Mouse (Mus musculus): Measurements from ENCODE around the gene Osbpl6. TPM values are rescaled to one million over a fixed set of nuclear protein-coding genes. Genes with fewer than 3 reads are reported as not detected.
A peak's percentile ranks its signal among the peaks of the same experiment; 100 is the strongest.

The Osbpl6 gene
- polyA plus RNA-seq, 1 experiment from 2014 or later = 17.6 TPM

GRCm38 (mm10) chr2:76437372-76437771, 31.1 kb downstream of the Osbpl6 start:
- DNase-seq = no peak
- ATAC-seq (ENCODE audit: insufficient read depth) = no peak
- Histone ChIP-seq H3K4me2 (no peak overlapping the region), H3K27ac (ENCODE audit: low read depth) (no peak overlapping the region), H3K4me3 (ENCODE audit: low read depth, low read length) (no peak overlapping the region), H3K4me1 (ENCODE audit: insufficient read depth) (no peaks in the 10 kb centered on the region), H3K9me3 (ENCODE audit: low read depth, low read length) (no peaks in the 10 kb centered on the region), H3K27me3 (ENCODE audit: insufficient read depth, low read length) (no peaks in the 10 kb centered on the region), H3K36me3 (ENCODE audit: insufficient read depth) (no peaks in the 10 kb centered on the region), H3K9ac (no peak overlapping the region)
- TF ChIP-seq CTCF (IDR thresholded peaks at IDR 0.05; ENCODE audit: low read depth) = no peak
- WGBS = 56% methylated on average over 2 of the region's 2 CpGs

DNA sequence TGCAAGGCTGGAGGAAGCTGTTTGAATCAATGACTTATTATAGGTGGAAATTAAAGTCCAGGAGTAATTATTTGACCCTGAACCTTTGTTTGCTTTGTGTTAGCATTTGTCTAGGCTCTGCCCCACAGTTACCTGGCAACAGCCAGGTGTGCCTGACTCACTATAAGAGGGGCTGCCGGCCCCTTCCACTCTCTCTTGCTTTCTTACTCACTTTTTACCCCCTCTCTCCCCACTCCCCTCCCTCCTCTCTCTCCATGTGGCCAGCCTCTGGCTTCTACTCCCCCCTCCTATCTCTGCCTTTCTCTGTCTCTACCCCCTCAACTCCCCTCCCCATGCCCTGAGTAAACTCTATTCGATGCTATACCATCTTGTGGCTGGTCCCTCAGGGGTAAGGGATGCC, 33.2 kb downstream of the Osbpl6 start:
- H3K9ac ChIP-seq = no peak overlapping the region
- no peak for TF ChIP-seq CTCF (IDR thresholded peaks at IDR 0.05; ENCODE audit: low read depth)
- WGBS = 33% methylated on average over 2 of the region's 2 CpGs
- ATAC-seq (ENCODE audit: insufficient read depth) = no peak
- no peak overlapping the region for H3K27ac ChIP-seq (ENCODE audit: low read depth)
- H3K27me3 ChIP-seq (ENCODE audit: insufficient read depth, low read length) = no peaks in the 10 kb centered on the region
- DNase-seq = no peak
- H3K9me3 ChIP-seq (ENCODE audit: low read depth, low read length) = no peaks in the 10 kb centered on the region
- no peaks in the 10 kb centered on the region for H3K36me3 ChIP-seq (ENCODE audit: insufficient read depth)
- H3K4me3 ChIP-seq (ENCODE audit: low read depth, low read length) = no peak overlapping the region
- no peak overlapping the region for H3K4me2 ChIP-seq
- H3K4me1 ChIP-seq (ENCODE audit: insufficient read depth) = no peaks in the 10 kb centered on the region

- Histone ChIP-seq H3K4me2 (no peak overlapping the region), H3K4me3 (ENCODE audit: low read depth, low read length) (no peak overlapping the region), H3K27ac (ENCODE audit: low read depth) (no peak overlapping the region), H3K36me3 (ENCODE audit: insufficient read depth) (no peaks in the 10 kb centered on the region), H3K4me1 (ENCODE audit: insufficient read depth) (no peaks in the 10 kb centered on the region), H3K9ac (no peak overlapping the region), H3K9me3 (ENCODE audit: low read depth, low read length) (no peaks in the 10 kb centered on the region), H3K27me3 (ENCODE audit: insufficient read depth, low read length) (no peaks in the 10 kb centered on the region)
- no peak for ATAC-seq (ENCODE audit: insufficient read depth)
- DNase-seq = peak; percentile 61
- whole genome bisulfite sequencing = 10% methylated on average over 3 of the region's 3 CpGs
- TF ChIP-seq CTCF (IDR thresholded peaks at IDR 0.05; ENCODE audit: low read depth) = no peak
These were observed 35.8 kb downstream of the Osbpl6 start for GRCm38 (mm10) chr2:76442086-76442485.

DNA sequence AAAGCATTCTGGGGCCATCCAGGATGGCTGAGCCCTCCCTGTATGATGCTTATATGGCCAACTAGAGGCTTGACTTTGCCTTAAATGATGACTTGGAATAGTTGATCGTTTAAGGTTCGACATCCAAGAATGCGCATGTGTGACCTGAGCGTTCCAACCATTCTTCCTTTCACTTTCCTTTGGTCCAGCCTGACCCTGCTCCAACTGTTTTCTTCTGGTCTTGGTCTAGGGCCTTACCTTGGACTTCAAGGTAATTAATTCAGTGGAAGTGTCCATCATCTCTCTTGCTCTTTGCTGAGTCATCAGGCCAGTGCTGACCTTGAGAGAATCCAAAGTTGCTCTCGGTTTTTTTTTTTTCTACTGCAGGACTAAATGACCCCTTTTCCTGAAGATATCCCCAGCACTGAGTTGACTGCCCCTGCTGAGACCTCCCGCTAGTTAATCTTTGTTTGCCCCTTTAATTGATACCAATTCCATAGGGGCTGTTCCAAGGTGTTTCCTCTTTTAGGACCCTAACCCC, 43.6 kb downstream of the Osbpl6 start:
- H3K9ac ChIP-seq = no peak overlapping the region
- no peak for DNase-seq
- H3K4me1 ChIP-seq (ENCODE audit: insufficient read depth) = no peaks in the 10 kb centered on the region
- TF ChIP-seq CTCF (IDR thresholded peaks at IDR 0.05; ENCODE audit: low read depth) = no peak
- H3K4me2 ChIP-seq = no peak overlapping the region
- H3K27me3 ChIP-seq (ENCODE audit: insufficient read depth, low read length) = no peaks in the 10 kb centered on the region
- WGBS = 86% methylated on average over 6 of the region's 6 CpGs
- no peak overlapping the region for H3K27ac ChIP-seq (ENCODE audit: low read depth)
- no peak overlapping the region for H3K4me3 ChIP-seq (ENCODE audit: low read depth, low read length)
- H3K36me3 ChIP-seq (ENCODE audit: insufficient read depth) = no peaks in the 10 kb centered on the region
- H3K9me3 ChIP-seq (ENCODE audit: low read depth, low read length) = no peaks in the 10 kb centered on the region
- no peak for ATAC-seq (ENCODE audit: insufficient read depth)

DNA sequence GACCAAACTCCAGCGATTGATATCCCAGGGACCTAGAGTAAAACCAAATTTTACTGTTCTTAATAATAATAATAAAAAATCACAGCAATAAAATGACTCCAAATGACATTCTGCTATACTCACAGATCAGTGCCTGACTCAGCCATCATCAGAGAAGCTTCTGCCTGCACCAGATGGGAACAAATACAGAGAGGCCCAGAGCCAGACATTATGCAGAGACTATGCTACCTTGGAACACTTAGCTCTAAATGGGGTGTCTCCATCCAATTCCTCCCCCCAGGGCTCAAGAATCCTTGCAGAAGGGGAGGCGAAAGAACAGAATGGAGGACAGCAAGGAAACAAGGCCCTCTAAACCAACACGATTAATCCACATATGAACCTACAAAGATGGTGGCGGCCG, 60.4 kb downstream of the Osbpl6 start:
- WGBS = over 99% methylated on average over 5 of the region's 5 CpGs
- Histone ChIP-seq H3K9me3 (ENCODE audit: low read depth, low read length) (no peaks in the 10 kb centered on the region), H3K4me3 (ENCODE audit: low read depth, low read length) (no peak overlapping the region), H3K27me3 (ENCODE audit: insufficient read depth, low read length) (no peaks in the 10 kb centered on the region), H3K36me3 (ENCODE audit: insufficient read depth) (no peaks in the 10 kb centered on the region), H3K4me1 (ENCODE audit: insufficient read depth) (no peaks in the 10 kb centered on the region), H3K9ac (no peak overlapping the region), H3K27ac (ENCODE audit: low read depth) (no peak overlapping the region), H3K4me2 (no peak overlapping the region)
- ATAC-seq (ENCODE audit: insufficient read depth) (no peak), DNase-seq (no peak)
- no peak for TF ChIP-seq CTCF (IDR thresholded peaks at IDR 0.05; ENCODE audit: low read depth)

DNA sequence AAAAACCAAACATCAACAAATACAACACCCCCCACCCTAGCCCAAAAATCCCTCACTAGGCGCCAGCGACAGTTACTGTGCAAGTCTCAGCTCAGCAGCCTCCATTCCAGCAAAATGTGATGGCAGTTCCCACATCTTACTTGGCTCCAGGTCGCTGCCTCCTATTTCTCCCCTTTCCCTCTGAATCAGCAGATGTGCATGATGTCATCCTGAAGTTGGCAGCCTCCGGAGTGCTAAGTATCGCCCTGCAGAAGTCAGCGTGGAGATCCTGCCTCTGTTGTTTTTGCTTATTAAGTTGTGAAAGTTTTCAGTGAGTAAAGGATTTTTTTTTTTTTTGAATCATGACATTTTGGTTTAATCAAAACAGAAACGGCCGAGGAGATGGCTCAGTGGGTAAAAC, 61.9 kb downstream of the Osbpl6 start:
- Histone ChIP-seq H3K9me3 (ENCODE audit: low read depth, low read length) (no peaks in the 10 kb centered on the region), H3K27me3 (ENCODE audit: insufficient read depth, low read length) (no peaks in the 10 kb centered on the region), H3K4me3 (ENCODE audit: low read depth, low read length) (no peak overlapping the region), H3K4me1 (ENCODE audit: insufficient read depth) (no peaks in the 10 kb centered on the region), H3K27ac (ENCODE audit: low read depth) (no peak overlapping the region), H3K36me3 (ENCODE audit: insufficient read depth) (no peaks in the 10 kb centered on the region), H3K4me2 (peak overlapping the region; percentile 33; the same call in 1 of the 2 replicates), H3K9ac (no peak overlapping the region)
- WGBS = 31% methylated on average over 8 of the region's 8 CpGs
- DNase-seq (peak; percentile 74), ATAC-seq (ENCODE audit: insufficient read depth) (peak; percentile 76; the same call in 1 of the 2 replicates)
- no peak for TF ChIP-seq CTCF (IDR thresholded peaks at IDR 0.05; ENCODE audit: low read depth)

- no peak overlapping the region for H3K27ac ChIP-seq (ENCODE audit: low read depth)
- H3K9ac ChIP-seq = no peak overlapping the region
- no peak overlapping the region for H3K4me3 ChIP-seq (ENCODE audit: low read depth, low read length)
- peak; percentile 46 for DNase-seq
- ATAC-seq (ENCODE audit: insufficient read depth) = peak; percentile 78
- TF ChIP-seq CTCF (IDR thresholded peaks at IDR 0.05; ENCODE audit: low read depth) = no peak
- WGBS = 25% methylated on average over 6 of the region's 6 CpGs
- no peaks in the 10 kb centered on the region for H3K36me3 ChIP-seq (ENCODE audit: insufficient read depth)
- no peak overlapping the region for H3K4me2 ChIP-seq
- H3K4me1 ChIP-seq (ENCODE audit: insufficient read depth) = no peaks in the 10 kb centered on the region
- H3K27me3 ChIP-seq (ENCODE audit: insufficient read depth, low read length) = no peaks in the 10 kb centered on the region
- no peaks in the 10 kb centered on the region for H3K9me3 ChIP-seq (ENCODE audit: low read depth, low read length)
These were observed 62.9 kb downstream of the Osbpl6 start for GRCm38 (mm10) chr2:76469091-76469750.

Data from lung, embryonic 14.5 days (tissue).